Mouse (Mus musculus) liver, adult 2 months (tissue): ENCODE results near the gene Speer4e. TPM values are rescaled to one million over a fixed set of nuclear protein-coding genes. Genes with fewer than 3 reads are reported as not detected.
"Not testable (repeated sequence)": the region's sequence is repeated elsewhere in the genome, so short reads cannot be mapped to it uniquely, and the experiment has no call there.

ENCODE experiments used
- DNase-seq: peaks from one replicate; pipeline ENCODE4 v3.0.0-alpha.2; 2011; ENCODE audit warnings: low read depth, low spot score; ENCODE audit errors: extremely low read depth
- H3K27ac ChIP-seq: fragments of 200-500 bp; replicated peaks from 2 replicates; pipeline ENCODE4 v1.5.1; 2012; ENCODE audit warnings: low read depth, mild to moderate bottlenecking, control low read depth, inconsistent platforms, low read length; ENCODE audit not compliant: insufficient read depth
- H3K27me3 ChIP-seq: fragments of 200-500 bp; 2 replicates; pipeline ENCODE4 v1.6.1; 2012; ENCODE audit warnings: mild to moderate bottlenecking, moderate library complexity, low read length, inconsistent platforms; ENCODE audit not compliant: control insufficient read depth, insufficient read depth
- H3K36me3 ChIP-seq: fragments of 200-500 bp; 2 replicates; pipeline ENCODE4 v1.6.1; 2012; ENCODE audit warnings: low read length, inconsistent platforms; ENCODE audit not compliant: control insufficient read depth, insufficient read depth
- H3K4me1 ChIP-seq: fragments of 200-500 bp; 2 replicates; pipeline ENCODE4 v1.6.1; 2011; ENCODE audit warnings: low read length; ENCODE audit not compliant: control insufficient read depth, insufficient read depth
- H3K4me3 ChIP-seq: fragments of 200-500 bp; 2 replicates; pipeline ENCODE4 v1.5.1; 2011; ENCODE audit warnings: low read depth, mild to moderate bottlenecking, control low read depth, low read length, moderate library complexity; ENCODE audit not compliant: insufficient read depth
- H3K79me2 ChIP-seq: fragments of 200-500 bp; 2 replicates; pipeline ENCODE4 v1.6.1; 2012; ENCODE audit warnings: inconsistent platforms, mild to moderate bottlenecking, low read length, moderate library complexity; ENCODE audit not compliant: control insufficient read depth, insufficient read depth
- H3K9ac ChIP-seq: fragments of 200-500 bp; 2 replicates; pipeline ENCODE4 v1.6.1; 2012; ENCODE audit warnings: low read depth, mild to moderate bottlenecking, control low read depth, inconsistent platforms, low read length
- WGBS: fragments of 180-500 bp; shearing (Covaris S2); methylation state at CpG from one replicate; pipeline ENCODE4 v1.1.7; 2018; 5-methylcytosine and 5-hydroxymethylcytosine counted together
- polyA plus RNA-seq: library from polyadenylated mRNA; depleted of rRNA; stranded (reverse); fragments of >200 nt; gene quantifications from 2 replicates; pipeline ENCODE4 v1.2.3, GENCODE M21; 2012; rRNA removed
- total RNA-seq: library from RNA; depleted of rRNA; stranded (reverse); fragments of >200 nt; gene quantifications from 2 replicates; pipeline ENCODE4 v1.2.3, GENCODE M21; 2014; rRNA removed

Speer4e gene
- total RNA-seq (not detected in 2 replicates), polyA plus RNA-seq (not detected in 2 replicates)

GRCm38 (mm10) chr5:14938329-14938728, at the start of gene Speer4e:
Gene Speer4e, minus strand, starts transcription at chr5:14938429.
- not testable (repeated sequence) for H3K27me3 ChIP-seq, H3K4me1 ChIP-seq, H3K4me3 ChIP-seq, H3K36me3 ChIP-seq, H3K79me2 ChIP-seq, DNase-seq, H3K27ac ChIP-seq, H3K9ac ChIP-seq
- WGBS = 27% methylated on average over 1 of the region's 1 CpGs

GRCm38 (mm10) chr5:14986649-14987387, 48.6 kb upstream of the Speer4e start:
- DNase-seq, H3K27me3 ChIP-seq, H3K36me3 ChIP-seq, H3K27ac ChIP-seq, H3K4me3 ChIP-seq, H3K4me1 ChIP-seq, H3K79me2 ChIP-seq, H3K9ac ChIP-seq: not testable (repeated sequence)
- 38% methylated on average over 6 of the region's 6 CpGs for WGBS

- H3K9ac ChIP-seq, DNase-seq, H3K79me2 ChIP-seq, H3K4me1 ChIP-seq, H3K4me3 ChIP-seq, H3K36me3 ChIP-seq, H3K27ac ChIP-seq, H3K27me3 ChIP-seq: not testable (repeated sequence)
- WGBS = 45% methylated on average over 1 of the region's 1 CpGs
These were observed 40.6 kb upstream of the Speer4e start, which contains the start of gene Gm10354 for GRCm38 (mm10) chr5:14978835-14979234. Gene Gm10354, minus strand, starts transcription at chr5:14978935.

- not testable (repeated sequence) for H3K27ac ChIP-seq, H3K9ac ChIP-seq, H3K36me3 ChIP-seq, H3K27me3 ChIP-seq, DNase-seq, H3K4me3 ChIP-seq, H3K79me2 ChIP-seq, H3K4me1 ChIP-seq
- WGBS = 74% methylated on average over 4 of the region's 4 CpGs
These were observed 39.1 kb upstream of the Speer4e start for GRCm38 (mm10) chr5:14977368-14977767.

GRCm38 (mm10) chr5:14975294-14975693, 37.1 kb upstream of the Speer4e start:
- 59% methylated on average over 4 of the region's 4 CpGs for whole genome bisulfite sequencing
- not testable (repeated sequence) for H3K4me3 ChIP-seq, DNase-seq, H3K27me3 ChIP-seq, H3K79me2 ChIP-seq, H3K36me3 ChIP-seq, H3K9ac ChIP-seq, H3K27ac ChIP-seq, H3K4me1 ChIP-seq

- not testable (repeated sequence) for H3K79me2 ChIP-seq, H3K9ac ChIP-seq, H3K4me3 ChIP-seq, H3K27me3 ChIP-seq, H3K36me3 ChIP-seq, H3K27ac ChIP-seq, H3K4me1 ChIP-seq, DNase-seq
- 73% methylated on average over 3 of the region's 3 CpGs for WGBS
These were observed 34.6 kb upstream of the Speer4e start for GRCm38 (mm10) chr5:14972841-14973240.
